Mouse (Mus musculus): Measurements from ENCODE around the gene Nup107.
A peak's percentile ranks its signal among the peaks of the same experiment; 100 is the strongest.

DNA sequence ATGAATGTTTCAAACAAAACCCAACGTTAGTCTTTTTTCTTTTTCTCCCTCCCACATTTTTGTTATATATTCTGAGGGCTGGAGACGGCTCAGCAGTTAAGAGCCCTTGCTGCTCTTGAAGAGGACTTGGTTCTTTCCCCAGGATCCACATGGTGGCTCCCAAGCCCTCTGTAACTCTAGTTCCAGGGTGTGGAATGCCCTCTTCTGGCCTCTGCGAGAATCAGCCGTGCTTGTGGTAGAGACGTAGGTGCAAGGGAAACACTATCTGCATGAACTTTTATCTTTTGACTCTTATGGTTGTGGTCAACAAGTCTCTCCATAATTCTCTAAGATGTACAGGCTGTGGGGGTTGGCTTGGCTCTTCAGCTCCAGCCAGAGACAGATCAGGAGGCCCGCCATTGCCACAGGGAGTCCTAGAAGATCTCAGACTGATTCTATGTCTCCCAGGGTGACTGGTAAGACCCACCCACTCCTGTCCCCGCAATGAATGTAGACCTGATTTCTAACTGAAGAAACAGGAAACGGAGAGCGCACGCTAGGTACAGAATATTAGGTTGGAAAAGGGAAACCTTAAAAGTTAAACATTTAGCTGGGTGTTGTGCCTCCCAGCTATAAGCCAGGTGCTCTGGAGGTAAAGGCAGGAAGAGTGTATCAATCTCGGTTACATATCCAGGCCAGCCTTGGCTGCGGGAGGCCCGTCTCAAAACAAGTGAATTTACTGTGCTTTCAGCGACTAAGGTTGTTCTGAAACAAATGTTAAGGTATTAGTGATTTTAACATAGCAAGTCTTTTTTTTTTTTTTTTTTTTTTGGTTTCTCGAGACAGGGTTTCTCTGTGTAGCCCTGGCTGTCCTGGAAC is 61.0 kb downstream of the Nup107 start:
- TF ChIP-seq CTCF (IDR thresholded peaks at IDR 0.05; ENCODE audit: borderline replicate concordance, insufficient read depth, low read depth, low read length) (peak; percentile 42; the same call in 1 of the 2 replicates), POLR2A (IDR thresholded peaks at IDR 0.05; ENCODE audit: borderline replicate concordance, insufficient read depth, low read length) (no peak)

Data from cerebellum, adult 2 months (tissue).